Mouse (Mus musculus): ENCODE data around the gene Irx1. TPM values are rescaled to one million over a fixed set of nuclear protein-coding genes. Genes with fewer than 3 reads are reported as not detected.

Irx1 gene
- total RNA-seq, 2 experiments from 2014 or later, result 4.8 to 6.3 TPM

- intact Hi-C loops (cut with DNase I), result loop anchor here (10.0 kb wide), 2 partner anchors 497 to 1083 kb away; no protein-coding TSS in a partner anchor
Observed at GRCm38 (mm10) chr13:71951966-71952365, 11.6 kb downstream of the Irx1 start.

GRCm38 (mm10) chr13:71949859-71950258 lies 13.7 kb downstream of the Irx1 start:
- intact Hi-C loops (cut with DNase I), result loop anchor here (10.0 kb wide), 2 partner anchors 495 to 1085 kb away; no protein-coding TSS in a partner anchor
- no peak for DNase-seq (ENCODE audit: low spot score)

More at GRCm38 (mm10) chr13:71951966-71952365, 11.6 kb downstream of the Irx1 start:
- DNase-seq (ENCODE audit: low spot score), result no peak

GRCm38 (mm10) chr13:71910361-71910760 lies 53.2 kb downstream of the Irx1 start:
- intact Hi-C loops (cut with DNase I), result no loop called here

More at GRCm38 (mm10) chr13:71910361-71910760, 53.2 kb downstream of the Irx1 start:
- no peak for DNase-seq (ENCODE audit: low spot score)

Data from heart, postnatal 25 days (tissue).